Mouse (Mus musculus): ENCODE results near the gene Rnf169.

The Rnf169 gene

DNA sequence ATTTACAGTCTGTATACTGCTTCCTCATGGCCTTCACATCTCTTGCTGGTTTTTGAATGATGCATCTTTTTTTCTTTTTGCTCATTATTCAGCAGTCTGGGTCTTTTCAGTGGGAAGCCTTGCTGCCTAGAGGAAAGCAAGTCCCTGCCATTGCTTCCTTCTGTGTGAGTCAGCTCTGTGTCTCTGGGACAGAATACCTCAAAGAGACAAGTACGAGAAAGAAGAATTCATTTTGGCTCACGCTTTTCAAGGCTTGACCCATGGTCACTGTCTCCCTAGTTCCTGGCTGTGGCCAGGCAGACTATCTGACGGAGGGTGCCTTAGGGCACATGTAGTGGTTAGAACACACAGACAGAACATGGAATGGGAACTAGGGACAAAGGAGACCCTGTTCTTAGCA, 86.3 kb downstream of the Rnf169 start:
- no peak for DNase-seq (ENCODE audit: low spot score)

DNA sequence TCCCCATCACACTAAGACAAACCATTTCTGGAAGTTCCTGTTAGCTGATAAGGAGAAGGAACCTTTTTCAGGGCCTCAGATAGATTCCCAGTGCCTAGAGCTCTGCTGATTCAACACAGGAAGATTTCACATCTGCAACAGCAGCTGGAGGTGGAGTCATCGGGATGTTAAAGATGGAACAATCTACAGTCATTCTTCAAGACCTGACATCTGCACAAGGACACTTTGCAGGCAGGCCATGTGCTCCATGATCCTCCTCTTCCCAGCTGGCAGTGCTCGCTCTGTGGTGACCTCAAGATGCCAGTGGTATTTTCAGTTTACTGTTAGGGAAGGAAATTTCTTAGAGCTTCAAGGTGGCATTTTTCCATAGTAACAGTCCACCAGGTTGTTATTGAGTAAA, 87.9 kb downstream of the Rnf169 start:
- no peak for DNase-seq (ENCODE audit: low spot score)

DNA sequence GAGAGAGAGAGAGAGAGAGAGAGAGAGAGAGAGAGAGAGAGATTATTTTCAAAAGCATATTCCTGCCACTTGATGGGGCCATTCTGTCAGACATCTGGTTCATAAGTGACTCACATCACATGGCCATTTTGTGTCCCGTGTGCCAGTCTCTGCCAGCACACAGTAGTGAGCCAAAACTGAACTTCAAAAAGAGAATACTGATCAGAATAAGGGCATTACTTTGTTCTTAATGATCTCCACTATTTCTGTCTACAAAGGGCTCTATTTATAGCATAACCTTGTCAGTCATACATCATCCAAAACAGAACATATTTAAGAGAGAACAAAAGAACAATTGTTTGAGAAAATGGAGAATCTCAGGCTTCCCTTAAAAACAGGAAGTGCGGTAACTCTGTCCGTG, 88.8 kb downstream of the Rnf169 start:
- DNase-seq (ENCODE audit: low spot score) = no peak

DNA sequence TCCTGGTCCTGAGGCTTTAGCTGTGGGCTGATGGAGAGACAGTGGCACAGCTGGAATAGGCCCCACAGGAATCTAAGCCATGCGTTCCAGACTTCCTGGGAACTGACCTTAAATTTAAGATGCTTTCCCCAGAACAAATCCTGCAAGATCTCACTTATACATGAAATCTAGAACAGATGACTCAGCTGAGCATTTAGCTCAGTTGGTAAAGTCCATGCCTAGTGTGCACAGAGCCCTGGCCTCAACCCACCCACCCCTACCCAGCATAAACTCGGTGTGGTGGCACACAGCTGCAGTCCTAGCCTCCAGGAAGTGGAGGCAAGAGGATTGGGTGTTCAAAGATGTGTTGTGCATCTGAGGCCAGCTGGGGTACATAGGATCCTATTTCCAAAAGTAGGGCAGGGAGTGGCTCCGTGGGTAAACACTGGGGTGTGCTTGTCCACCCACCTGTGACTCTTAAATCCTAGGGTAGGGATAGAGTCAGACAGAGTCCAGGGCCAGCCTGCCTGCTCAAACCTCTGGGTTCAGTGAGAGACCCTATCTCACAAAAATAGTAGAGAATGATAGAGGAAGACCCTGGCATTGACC, 90.0 kb downstream of the Rnf169 start:
- DNase-seq (ENCODE audit: low spot score) = no peak

DNA sequence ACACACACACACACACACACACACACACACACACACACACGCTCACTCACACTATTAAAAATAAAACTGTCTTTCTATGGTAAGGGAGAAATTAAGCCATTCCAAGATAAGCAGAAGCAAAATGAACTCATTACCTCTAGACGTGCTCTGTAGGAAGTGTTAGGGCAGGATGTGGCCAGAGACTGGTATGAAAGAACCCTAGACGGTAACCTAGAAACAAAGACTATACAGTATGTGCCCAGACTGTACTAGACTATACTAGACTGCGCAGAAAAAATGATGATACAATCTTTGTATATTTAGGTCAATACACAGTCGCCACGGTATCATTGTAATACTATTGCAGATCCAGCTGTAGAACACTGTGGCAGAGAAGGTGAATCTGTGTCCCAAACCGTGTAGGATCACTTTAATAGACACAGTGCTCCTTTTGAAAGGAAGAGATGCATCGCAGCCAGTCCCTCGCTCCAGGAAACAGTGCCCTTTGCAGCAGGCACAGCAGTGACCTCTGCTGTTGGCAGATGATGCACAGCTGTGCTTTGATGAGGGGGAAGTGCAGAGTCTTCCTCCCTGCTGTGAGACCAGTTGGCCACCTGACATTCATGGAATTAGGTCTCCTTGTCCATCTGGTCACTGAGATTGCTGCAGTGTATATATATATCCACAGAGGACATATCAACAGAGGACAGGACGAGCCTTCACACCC, 90.9 kb downstream of the Rnf169 start:
- no peak for DNase-seq (ENCODE audit: low spot score)

DNA sequence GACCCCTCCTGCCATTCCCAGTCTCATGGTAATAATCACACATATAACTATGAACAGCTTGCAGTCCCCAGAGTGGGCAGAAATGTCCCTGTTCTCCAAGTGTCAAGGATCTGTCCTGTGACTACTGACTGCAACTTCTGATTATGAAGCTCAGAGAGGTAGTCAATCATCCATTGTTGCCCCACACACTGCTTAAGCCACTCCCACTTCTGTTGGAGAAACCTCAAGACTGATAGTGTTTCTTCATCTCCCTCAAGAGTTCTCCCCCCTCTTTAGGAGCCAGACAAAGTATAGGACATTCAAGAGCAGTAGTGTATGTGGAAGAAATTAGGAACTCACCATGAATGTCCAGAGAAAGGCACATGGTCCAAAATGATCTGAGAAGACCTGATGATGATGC, 92.5 kb downstream of the Rnf169 start:
- no peak for DNase-seq (ENCODE audit: low spot score)

DNA sequence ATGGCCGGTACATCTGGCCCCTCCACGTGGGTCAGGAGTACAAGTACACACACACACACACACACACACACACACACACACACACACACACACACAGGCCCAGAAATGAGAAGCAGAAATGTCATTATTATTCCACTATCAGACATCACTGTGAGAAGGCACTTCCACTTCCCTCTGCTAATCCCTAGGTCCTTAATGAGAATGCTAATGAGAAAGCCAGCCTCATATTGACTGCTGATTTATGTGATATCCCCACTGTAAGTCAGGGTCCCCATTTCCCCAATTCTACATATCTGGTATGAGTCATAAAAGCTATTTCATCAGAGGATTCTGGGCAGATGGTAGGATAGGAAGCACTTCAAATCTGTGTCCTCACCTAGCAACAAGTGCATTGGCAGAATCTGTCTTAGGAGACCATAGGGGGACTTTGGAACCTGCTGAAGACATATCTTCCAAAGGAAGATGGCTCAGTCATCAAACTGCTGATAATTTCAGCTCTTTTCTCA, 93.0 kb downstream of the Rnf169 start:
- DNase-seq (ENCODE audit: low spot score) = no peak

DNA sequence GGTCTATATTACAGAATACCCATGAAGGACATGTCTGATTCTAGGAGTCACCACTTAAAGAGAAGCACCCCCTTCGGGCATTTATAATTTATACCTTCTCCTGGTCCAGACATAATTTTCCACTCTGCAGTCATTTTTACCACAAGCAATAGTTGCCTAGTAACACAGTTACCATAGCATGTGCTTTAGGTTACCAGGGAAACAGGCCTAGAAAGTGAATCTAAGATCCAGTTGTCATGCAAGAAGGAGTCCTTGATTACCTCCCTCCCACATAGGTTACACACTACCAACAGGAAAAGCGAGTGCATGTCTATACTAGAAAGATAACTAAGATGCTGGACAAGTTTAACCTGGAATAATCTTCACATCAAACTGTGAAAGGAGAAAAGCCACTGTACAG, 102.0 kb downstream of the Rnf169 start:
- no peak for DNase-seq (ENCODE audit: low spot score)

DNA sequence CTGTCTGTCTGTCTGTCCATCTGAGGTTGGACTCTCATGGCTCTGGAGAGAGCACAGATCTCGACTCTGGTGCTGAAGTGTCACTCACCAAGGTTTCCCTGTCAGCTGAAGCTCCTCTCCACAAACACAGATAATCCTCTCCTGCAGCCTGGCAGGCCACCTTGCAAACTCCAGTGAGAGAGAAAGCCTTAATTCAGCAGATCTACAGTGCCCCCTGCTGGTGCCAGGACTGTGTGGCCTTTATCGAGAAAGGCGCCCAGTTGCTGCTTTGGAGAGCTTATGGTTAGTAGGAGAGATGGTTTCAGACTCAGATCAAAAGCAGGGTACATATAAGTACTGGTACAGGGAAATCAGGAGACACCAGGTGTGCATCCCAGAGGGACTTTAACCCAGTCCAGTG, 103.9 kb downstream of the Rnf169 start:
- DNase-seq (ENCODE audit: low spot score) = peak; percentile 66

DNA sequence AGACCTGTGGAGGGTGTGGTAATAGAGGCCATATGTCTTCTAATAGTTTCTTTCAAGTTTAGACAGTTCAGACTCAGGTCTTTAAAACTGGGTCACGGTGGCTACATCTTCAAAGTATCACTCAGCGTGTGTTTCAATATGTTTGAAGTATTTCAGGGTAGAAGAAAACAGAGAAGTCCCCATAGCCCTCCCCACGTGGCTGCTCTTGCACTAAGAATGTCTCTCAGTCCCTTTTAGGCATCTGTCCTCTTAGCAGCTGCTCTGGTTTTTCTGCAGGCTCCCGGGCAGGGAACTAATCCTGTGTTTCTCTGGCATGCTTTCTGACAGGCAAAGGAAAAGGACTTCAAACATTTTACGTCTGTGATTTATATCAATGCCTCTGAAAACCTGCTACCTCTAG, 104.4 kb downstream of the Rnf169 start:
- no peak for DNase-seq (ENCODE audit: low spot score)

DNA sequence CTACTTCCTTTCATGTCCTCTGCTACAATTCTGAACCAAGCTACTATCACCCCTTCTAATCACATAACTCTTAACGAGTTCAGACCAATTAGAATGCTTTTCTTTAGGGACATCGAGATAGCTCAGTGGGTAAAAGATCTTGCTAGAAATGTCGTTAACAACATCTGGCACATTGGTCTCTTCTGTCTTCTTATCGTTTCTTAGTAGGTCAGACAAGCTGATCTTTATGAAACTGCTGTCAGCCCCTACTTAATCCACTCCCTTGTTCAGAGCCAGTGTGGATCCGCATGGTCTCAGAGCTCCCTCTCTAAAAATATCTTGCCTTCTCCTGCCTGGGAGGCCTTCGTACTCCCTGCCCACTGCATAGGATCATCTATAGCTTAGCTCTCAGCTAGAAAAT, 106.3 kb downstream of the Rnf169 start:
- no peak for DNase-seq (ENCODE audit: low spot score)
